Mouse (Mus musculus) liver, embryonic 13.5 days (tissue): ENCODE results near the gene Csrnp1. TPM values are rescaled to one million over a fixed set of nuclear protein-coding genes. Genes with fewer than 3 reads are reported as not detected.

Source experiments
- ATAC-seq: fragments of 200-750 bp; cut with Nextera tagmentation; 2 replicates; pipeline ENCODE4 v1.8.0; 2017; ENCODE audit warnings: low read depth, mild to moderate bottlenecking, moderate number of reproducible peaks, moderate library complexity
- DNase-seq: peaks from one replicate; pipeline ENCODE4 v3.0.0; 2022
- H3K27ac ChIP-seq: fragments of 300-500 bp; sonication (generic); 2 replicates; pipeline ENCODE4 v1.5.1; 2015; ENCODE audit warnings: moderate library complexity, mild to moderate bottlenecking, inconsistent platforms
- H3K27me3 ChIP-seq: fragments of 300-500 bp; sonication (generic); 2 replicates; pipeline ENCODE4 v1.6.1; 2015; ENCODE audit warnings: mild to moderate bottlenecking, inconsistent platforms
- H3K36me3 ChIP-seq: fragments of 300-500 bp; sonication (generic); 2 replicates; pipeline ENCODE4 v1.6.1; 2015; ENCODE audit warnings: mild to moderate bottlenecking, inconsistent platforms
- H3K4me1 ChIP-seq: fragments of 300-500 bp; sonication (generic); replicated peaks from 2 replicates; pipeline ENCODE4 v1.6.1; 2015; ENCODE audit warnings: inconsistent platforms
- H3K4me2 ChIP-seq: fragments of 300-500 bp; sonication (generic); 2 replicates; pipeline ENCODE4 v1.6.1; 2015; ENCODE audit warnings: inconsistent platforms, mild to moderate bottlenecking, moderate library complexity
- H3K4me3 ChIP-seq: fragments of 300-500 bp; sonication (generic); replicated peaks from 2 replicates; pipeline ENCODE4 v1.5.1; 2015; ENCODE audit warnings: mild to moderate bottlenecking, inconsistent platforms
- H3K9ac ChIP-seq: fragments of 300-500 bp; sonication (generic); 2 replicates; pipeline ENCODE4 v1.6.1; 2015; ENCODE audit warnings: mild to moderate bottlenecking, inconsistent platforms
- H3K9me3 ChIP-seq: fragments of 300-500 bp; sonication (generic); replicated peaks from 2 replicates; pipeline ENCODE4 v1.6.1; 2016; ENCODE audit warnings: inconsistent platforms
- WGBS: fragments of 180-500 bp; shearing (Covaris S2); methylation state at CpG from one replicate; pipeline ENCODE4 v1.1.7; 2015; ENCODE audit not compliant: insufficient replicate concordance; 5-methylcytosine and 5-hydroxymethylcytosine counted together
- polyA plus RNA-seq: library from polyadenylated mRNA; unstranded; fragments of >200 nt; fragmentation: Nextera tagmentation; extraction: Ambion mirVana; gene quantifications from 2 replicates; pipeline ENCODE4 v1.2.1, GENCODE M21; 2015

The Csrnp1 gene
- 1.2 and 1.3 TPM in 2 replicates for polyA plus RNA-seq

DNA sequence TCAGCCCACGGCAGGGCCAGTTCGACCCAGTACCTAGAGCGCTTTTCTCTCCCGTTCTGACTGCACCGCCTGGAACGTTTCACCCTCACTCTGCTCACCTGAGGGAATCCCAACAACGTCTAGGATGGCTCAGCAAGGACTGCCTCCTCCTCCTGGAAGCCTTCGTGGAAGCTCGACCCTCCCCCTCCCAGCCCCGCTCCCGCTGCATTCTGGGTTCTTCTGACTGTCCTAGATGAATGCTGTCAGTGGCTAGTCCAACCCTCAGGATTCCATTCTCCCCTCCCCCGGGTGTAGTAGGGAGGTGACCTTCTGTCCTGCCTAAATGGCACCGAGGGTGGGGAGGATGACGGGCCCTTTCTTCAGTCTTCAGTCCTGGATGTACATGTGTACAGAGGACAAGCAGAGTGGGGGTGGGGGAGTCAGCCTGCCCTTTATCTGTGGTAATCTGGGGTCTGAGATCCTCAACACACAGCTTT is at the start of gene Csrnp1:
Csrnp1 (minus strand) TSS at position 123 of the 476 bp plus-strand sequence.
- ATAC-seq (no peak), DNase-seq (no peak)
- Histone ChIP-seq H3K4me1 (peaks cover 53% of the 10 kb centered on the region), H3K4me2 (peak within 1 kb of the TSS; percentile 91), H3K9ac (peak within 1 kb of the TSS; percentile 73), H3K27me3 (peaks cover 42% of the 10 kb centered on the region), H3K4me3 (peak within 1 kb of the TSS; percentile 68), H3K9me3 (no peaks in the 10 kb centered on the region), H3K27ac (0 out of 2 replicates have a peak within 1 kb of the TSS, but pooled peaks have one; percentile 11), H3K36me3 (no peaks in the 10 kb centered on the region)
- 14% methylated on average over 14 of the region's 14 CpGs for WGBS

DNA sequence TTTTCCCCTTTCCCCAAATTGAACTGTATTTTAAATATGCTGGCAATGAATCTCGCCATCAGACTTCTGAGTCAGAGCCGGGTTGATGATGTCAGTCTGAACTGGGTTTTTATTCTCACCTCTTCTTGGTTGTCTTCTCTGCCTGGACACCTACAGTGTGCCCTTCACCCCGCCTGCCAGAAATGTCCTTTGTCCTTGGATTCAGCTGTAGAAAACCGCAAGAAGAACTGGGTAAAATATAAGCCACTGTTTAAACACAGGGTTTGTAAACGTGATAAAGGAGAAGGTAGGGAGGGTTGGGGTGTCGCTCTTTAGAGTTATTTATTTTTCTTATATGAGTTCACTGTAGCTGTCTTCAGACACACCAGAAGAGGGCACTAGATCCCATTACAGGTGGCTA is 48.3 kb upstream of the Csrnp1 start:
- no peaks in the 10 kb centered on the region for H3K36me3 ChIP-seq
- no peak overlapping the region for H3K4me2 ChIP-seq
- 60% methylated on average over 6 of the region's 6 CpGs for WGBS
- DNase-seq (no peak), ATAC-seq (no peak)
- no peak overlapping the region for H3K27ac ChIP-seq
- H3K4me3 ChIP-seq = no peak overlapping the region
- H3K9me3 ChIP-seq = no peaks in the 10 kb centered on the region
- H3K27me3 ChIP-seq = no peaks in the 10 kb centered on the region
- peaks cover under 1% of the 10 kb centered on the region; the same call in 1 of the 2 replicates for H3K4me1 ChIP-seq
- H3K9ac ChIP-seq = no peak overlapping the region

DNA sequence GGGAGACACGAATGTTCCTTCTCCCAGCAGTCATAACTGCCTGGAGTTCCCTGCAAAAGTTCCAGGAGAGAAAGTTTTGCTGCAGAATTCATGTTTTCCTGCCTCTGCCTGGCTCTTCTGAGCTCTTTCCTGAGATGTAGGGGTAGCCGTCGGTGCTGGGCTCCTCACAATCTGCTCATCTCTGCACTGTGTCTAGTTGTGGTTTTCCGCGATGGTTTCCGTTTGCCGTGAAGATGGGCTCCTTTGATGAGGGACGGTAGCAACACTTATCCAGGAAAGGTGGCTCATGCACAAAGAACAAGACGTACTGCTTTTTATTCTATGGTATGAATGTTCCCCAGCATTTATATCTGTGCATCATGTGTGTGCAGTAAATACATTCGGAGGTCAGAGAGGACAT is 46.0 kb upstream of the Csrnp1 start:
- WGBS = 34% methylated on average over 10 of the region's 10 CpGs
- no peak overlapping the region for H3K27ac ChIP-seq
- ATAC-seq = no peak

DNA sequence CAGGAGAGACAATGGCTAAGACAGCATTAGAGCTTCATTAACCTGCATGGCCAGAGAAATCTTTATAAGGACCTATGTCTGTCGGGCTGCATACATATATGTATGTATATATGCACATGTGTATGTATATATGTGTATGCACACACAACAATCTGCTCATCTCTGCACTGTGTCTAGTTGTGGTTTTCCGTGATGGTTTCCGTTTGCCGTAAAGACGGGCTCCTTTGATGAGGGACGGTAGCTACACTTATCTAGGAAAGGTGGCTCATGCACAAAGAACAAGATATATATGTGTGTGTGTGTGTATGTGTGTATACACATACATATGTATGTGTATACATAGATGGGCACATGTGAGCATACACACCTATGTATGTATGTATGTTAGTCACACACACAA is 45.4 kb upstream of the Csrnp1 start:
- H3K27ac ChIP-seq = no peak overlapping the region
- DNase-seq (no peak), ATAC-seq (no peak)
- 55% methylated on average over 6 of the region's 6 CpGs for WGBS
- no peaks in the 10 kb centered on the region for H3K9me3 ChIP-seq
- H3K36me3 ChIP-seq = no peaks in the 10 kb centered on the region
- H3K27me3 ChIP-seq = peaks cover 2% of the 10 kb centered on the region; the same call in 1 of the 2 replicates
- no peak overlapping the region for H3K4me2 ChIP-seq
- peaks cover 9% of the 10 kb centered on the region for H3K4me1 ChIP-seq
- H3K4me3 ChIP-seq = no peak overlapping the region
- H3K9ac ChIP-seq = no peak overlapping the region

More for the DNA sequence above, 46.0 kb upstream of the Csrnp1 start:
- no peak overlapping the region for H3K4me2 ChIP-seq
- peaks cover 2% of the 10 kb centered on the region; the same call in 1 of the 2 replicates for H3K27me3 ChIP-seq
- H3K36me3 ChIP-seq = no peaks in the 10 kb centered on the region
- H3K9me3 ChIP-seq = no peaks in the 10 kb centered on the region
- no peak for DNase-seq
- H3K9ac ChIP-seq = no peak overlapping the region
- H3K4me1 ChIP-seq = peaks cover 9% of the 10 kb centered on the region
- no peak overlapping the region for H3K4me3 ChIP-seq

DNA sequence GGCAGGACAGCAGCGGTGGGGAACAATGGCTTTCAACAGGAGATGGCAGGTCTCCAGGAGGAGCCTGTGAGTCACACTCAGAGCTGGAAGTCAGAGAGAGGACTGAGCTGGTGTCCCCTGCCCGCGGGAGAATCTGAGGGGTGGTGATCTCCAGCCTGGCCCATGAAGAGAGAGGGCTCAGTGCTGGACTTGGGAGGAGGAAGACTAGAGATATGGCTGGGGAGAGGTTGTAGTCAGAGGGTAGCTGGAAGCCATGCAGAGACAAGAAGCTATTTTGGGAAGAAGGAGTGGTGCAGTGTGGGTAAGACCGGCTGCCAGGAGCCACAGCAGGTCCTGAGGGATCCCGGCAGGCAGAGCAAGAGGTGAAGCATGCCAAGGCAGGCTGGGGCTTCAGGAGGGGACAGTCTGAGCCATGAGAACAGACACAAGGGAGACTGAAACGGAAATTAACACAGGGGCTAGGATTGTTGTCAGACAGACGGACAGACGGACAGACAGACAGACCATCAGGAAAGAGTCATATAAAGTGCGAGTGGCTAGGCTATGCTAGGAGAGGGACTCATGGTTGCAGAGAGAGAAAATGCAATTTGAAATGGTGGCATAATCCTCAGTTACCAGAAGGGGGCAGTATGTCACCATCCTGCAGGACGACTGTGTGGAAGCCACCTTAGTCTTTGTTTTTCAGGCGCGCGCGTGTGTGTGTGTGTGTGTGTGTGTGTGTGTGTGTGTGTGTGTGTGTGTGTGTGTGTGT is 43.1 kb upstream of the Csrnp1 start:
- Histone ChIP-seq H3K4me2 (peak overlapping the region; percentile 14; the same call in 1 of the 2 replicates), H3K9me3 (no peaks in the 10 kb centered on the region), H3K27me3 (peaks cover 2% of the 10 kb centered on the region; the same call in 1 of the 2 replicates), H3K4me3 (no peak overlapping the region), H3K4me1 (peaks cover 9% of the 10 kb centered on the region), H3K9ac (no peak overlapping the region), H3K27ac (no peak overlapping the region), H3K36me3 (no peaks in the 10 kb centered on the region)
- ATAC-seq (peak; percentile 41; the same call in 1 of the 2 replicates), DNase-seq (peak; percentile 34)
- 20% methylated on average over 14 of the region's 14 CpGs for WGBS

DNA sequence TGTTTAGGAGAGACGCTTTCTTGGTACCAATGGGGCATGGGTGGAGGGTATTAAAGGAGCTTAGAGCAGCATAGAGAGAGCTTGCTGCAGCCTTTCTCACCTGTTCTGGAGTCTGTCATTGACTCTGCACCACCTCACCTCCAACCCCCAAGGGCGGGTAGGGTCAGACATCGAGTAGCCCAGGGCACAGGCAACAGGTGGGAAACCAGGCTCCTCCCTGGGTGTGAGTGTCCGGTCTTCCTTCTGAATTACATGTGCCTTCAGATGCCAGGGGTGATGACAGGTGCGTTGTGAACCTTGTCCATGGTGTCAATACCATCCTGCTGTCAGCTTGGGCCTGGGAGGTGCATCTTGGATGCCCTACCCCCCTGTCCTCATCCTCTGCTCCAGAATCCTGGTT is 40.2 kb upstream of the Csrnp1 start:
- no peak for DNase-seq
- Histone ChIP-seq H3K4me3 (no peak overlapping the region), H3K27me3 (peaks cover 2% of the 10 kb centered on the region; the same call in 1 of the 2 replicates), H3K9me3 (no peaks in the 10 kb centered on the region), H3K27ac (no peak overlapping the region), H3K4me2 (no peak overlapping the region), H3K36me3 (no peaks in the 10 kb centered on the region), H3K4me1 (peaks cover 9% of the 10 kb centered on the region), H3K9ac (no peak overlapping the region)
- ATAC-seq = no peak
- WGBS = 74% methylated on average over 5 of the region's 5 CpGs

DNA sequence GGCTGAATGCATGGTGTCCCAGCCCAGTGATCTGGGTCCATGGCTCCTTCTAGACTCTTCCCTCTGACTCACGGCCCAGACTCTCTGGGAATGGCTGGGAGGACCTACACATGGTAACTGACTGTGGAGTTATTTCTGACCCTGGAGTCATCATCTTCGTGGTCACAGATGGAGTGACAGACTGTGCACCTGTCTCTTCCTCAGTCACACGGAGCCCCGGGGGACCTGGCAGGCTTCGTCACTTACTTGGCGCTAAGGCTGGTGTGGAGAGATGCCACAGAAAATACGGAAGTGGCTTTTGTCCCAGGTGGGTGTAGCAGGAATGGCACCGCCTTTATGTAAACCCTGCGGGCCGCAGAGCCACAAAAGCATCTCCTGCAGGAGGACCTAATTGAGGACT is 39.7 kb upstream of the Csrnp1 start:
- no peaks in the 10 kb centered on the region for H3K9me3 ChIP-seq
- H3K27ac ChIP-seq = no peak overlapping the region
- no peak overlapping the region for H3K9ac ChIP-seq
- no peak for DNase-seq
- H3K36me3 ChIP-seq = no peaks in the 10 kb centered on the region
- WGBS = 64% methylated on average over 10 of the region's 10 CpGs
- no peak overlapping the region for H3K4me3 ChIP-seq
- ATAC-seq = no peak
- peaks cover 9% of the 10 kb centered on the region for H3K4me1 ChIP-seq
- no peak overlapping the region for H3K4me2 ChIP-seq
- H3K27me3 ChIP-seq = peaks cover 2% of the 10 kb centered on the region; the same call in 1 of the 2 replicates

DNA sequence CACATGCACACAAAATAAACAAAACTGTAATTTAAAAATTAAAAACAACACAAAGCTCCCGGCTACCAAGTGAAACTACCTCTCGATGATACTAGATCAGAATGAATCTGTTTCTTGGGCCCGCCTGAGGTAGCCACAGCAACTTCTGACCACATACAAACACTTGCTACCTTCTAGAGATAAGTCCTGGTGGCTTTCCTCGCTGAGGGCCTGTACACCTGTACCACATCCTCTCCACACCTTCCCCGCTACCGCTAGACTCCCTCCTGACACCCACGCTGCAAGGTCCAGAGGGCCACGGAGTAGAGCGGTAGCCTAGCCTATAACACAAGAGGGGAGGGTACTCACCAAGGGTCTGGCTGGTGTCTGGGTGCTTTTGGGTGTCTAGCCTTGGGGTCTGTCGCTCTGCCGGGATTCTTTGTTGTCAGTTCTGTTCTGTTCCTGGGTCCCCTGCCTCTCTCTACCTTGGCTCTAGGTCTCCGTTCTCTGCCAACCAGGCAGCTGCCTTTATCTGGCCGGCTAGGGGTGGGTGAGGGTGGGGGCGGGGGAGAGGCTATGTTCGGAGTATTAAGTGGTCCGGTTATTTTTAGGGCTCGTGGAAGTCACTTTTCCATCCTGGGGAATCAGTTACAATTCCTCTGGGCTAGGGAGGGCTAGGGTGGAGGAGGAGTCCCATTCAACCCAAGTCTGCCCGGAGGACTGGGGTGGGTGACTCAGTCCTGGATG is 38.8 kb upstream of the Csrnp1 start, which contains the start of gene Xirp1:
Xirp1 (minus strand) TSS at position 513 of the 726 bp plus-strand sequence.
- Histone ChIP-seq H3K27ac (no peak within 1 kb of the TSS), H3K27me3 (peaks cover 2% of the 10 kb centered on the region; the same call in 1 of the 2 replicates), H3K9me3 (no peaks in the 10 kb centered on the region), H3K4me3 (no peak within 1 kb of the TSS), H3K36me3 (no peaks in the 10 kb centered on the region), H3K9ac (no peak within 1 kb of the TSS), H3K4me2 (no peak within 1 kb of the TSS), H3K4me1 (peaks cover 9% of the 10 kb centered on the region)
- no peak for DNase-seq
- 71% methylated on average over 18 of the region's 18 CpGs for WGBS
- no peak for ATAC-seq

DNA sequence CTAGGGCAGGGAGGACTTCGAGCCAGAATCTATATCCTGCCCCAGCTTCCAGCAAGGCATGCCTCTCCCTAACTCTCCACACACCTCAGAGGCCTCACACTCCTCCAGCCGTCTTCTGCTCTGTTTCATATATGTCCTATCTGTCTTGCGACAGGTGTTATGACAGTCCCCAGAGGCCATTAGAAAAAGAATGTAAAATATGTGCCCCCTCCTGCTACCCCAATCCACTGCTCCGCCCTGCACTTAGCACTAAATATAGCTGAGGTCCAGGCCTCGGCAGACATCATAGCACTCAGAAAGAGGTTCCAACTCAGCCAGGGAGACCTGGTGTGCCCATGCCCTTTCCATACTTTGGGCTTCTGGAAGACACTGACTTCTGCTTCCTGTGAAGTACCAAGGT is 36.7 kb upstream of the Csrnp1 start:
- H3K27me3 ChIP-seq = no peaks in the 10 kb centered on the region
- H3K9me3 ChIP-seq = no peaks in the 10 kb centered on the region
- DNase-seq = no peak
- H3K9ac ChIP-seq = no peak overlapping the region
- no peak overlapping the region for H3K4me2 ChIP-seq
- H3K36me3 ChIP-seq = no peaks in the 10 kb centered on the region
- WGBS = 63% methylated on average over 5 of the region's 5 CpGs
- H3K4me1 ChIP-seq = no peaks in the 10 kb centered on the region
- ATAC-seq = no peak
- no peak overlapping the region for H3K27ac ChIP-seq
- H3K4me3 ChIP-seq = no peak overlapping the region

DNA sequence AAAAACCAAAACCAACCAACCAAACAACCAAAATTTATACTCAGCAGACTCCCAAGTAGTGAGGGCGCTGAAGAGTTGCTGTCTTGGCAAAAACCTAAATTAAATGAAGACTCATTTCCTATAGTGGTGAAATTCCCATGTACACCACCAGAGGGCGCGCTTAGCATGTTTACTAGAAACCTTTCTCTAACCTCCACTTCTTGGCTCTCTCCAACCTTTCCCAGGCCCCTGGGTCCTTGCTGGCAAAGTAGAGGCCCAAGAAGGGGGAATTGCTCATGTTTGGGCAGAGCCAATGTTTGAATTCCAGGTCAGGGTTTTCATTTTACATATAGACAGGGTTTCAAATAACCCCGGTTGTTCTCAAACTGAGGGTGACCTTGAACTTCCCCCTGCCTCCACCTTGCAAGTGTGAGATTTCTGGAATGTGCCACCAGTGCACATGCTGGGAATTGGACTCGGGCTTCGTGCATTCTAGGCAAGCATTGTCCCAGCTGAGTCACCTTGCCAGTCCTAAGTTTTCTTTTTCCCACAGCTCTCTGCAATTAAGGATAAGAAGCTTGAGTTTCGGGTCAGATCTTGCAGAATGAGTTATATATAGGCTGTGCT is 35.9 kb upstream of the Csrnp1 start:
- 33% methylated on average over 7 of the region's 7 CpGs for WGBS
- ATAC-seq (no peak), DNase-seq (peak; percentile 45)
- Histone ChIP-seq H3K4me3 (no peak overlapping the region), H3K4me1 (no peaks in the 10 kb centered on the region), H3K4me2 (no peak overlapping the region), H3K27me3 (no peaks in the 10 kb centered on the region), H3K36me3 (no peaks in the 10 kb centered on the region), H3K9ac (no peak overlapping the region), H3K9me3 (no peaks in the 10 kb centered on the region), H3K27ac (no peak overlapping the region)

DNA sequence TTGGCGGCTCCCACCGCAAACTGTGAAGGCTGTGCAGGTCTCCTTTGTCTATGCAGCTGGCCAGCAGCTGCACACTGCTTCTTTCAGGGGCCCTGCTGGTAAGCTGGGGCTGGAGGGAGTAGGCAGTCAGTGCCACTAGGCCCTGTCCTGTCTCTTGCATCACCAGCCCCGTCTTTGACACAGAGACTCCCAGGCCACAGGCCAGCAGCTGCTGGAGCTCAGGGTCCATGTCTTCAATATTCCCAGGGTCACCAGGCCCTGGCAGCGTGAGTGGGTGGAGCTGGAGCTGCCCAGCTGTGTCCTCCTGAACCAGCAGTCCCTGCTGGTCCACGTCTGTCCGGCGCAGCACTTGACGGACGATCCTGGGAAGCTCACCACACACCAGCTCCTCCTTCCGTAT is 32.5 kb upstream of the Csrnp1 start:
- no peak for DNase-seq
- H3K27me3 ChIP-seq = peaks cover 11% of the 10 kb centered on the region
- no peaks in the 10 kb centered on the region; the same call in 1 of the 2 replicates for H3K4me1 ChIP-seq
- no peak overlapping the region for H3K4me3 ChIP-seq
- no peak for ATAC-seq
- H3K4me2 ChIP-seq = no peak overlapping the region
- H3K36me3 ChIP-seq = no peaks in the 10 kb centered on the region
- 65% methylated on average over 10 of the region's 10 CpGs for WGBS
- no peak overlapping the region for H3K9ac ChIP-seq
- H3K9me3 ChIP-seq = no peaks in the 10 kb centered on the region
- H3K27ac ChIP-seq = no peak overlapping the region
